Mouse (Mus musculus): ENCODE measurements around the gene Sostdc1.

The Sostdc1 gene

DNA sequence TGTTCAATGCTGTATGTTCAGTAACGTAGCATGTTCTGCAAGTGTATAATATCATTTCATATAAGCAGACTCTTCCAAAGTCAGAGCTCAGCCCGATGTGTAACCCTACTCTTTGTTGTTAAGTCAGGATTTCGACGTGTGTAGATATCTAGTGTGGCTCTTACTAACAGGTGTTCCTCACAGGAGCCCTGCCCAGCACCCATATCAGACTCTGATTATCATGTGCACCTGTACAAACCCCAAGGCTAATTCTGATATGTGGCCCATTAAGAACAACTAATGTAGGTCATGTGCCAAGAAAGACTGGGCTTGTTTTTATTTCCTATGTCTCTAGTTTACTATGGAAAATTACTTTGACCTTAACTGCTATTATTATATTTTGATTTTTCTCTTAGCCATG, 50.1 kb downstream of the Sostdc1 start:
- DNase-seq (ENCODE audit: inconsistent age in 2 of 2, low spot score in 1 of 2): no peak

Data from adrenal gland, adult (tissue).